Mouse (Mus musculus) skeletal muscle tissue, adult 2 months (tissue): ENCODE data around the gene 1700015F17Rik.

Experiments
- DNase-seq: peaks from one replicate; pipeline ENCODE4 v3.0.0-alpha.2; 2012; ENCODE audit warnings: low read depth, low spot score

The 1700015F17Rik gene

DNA sequence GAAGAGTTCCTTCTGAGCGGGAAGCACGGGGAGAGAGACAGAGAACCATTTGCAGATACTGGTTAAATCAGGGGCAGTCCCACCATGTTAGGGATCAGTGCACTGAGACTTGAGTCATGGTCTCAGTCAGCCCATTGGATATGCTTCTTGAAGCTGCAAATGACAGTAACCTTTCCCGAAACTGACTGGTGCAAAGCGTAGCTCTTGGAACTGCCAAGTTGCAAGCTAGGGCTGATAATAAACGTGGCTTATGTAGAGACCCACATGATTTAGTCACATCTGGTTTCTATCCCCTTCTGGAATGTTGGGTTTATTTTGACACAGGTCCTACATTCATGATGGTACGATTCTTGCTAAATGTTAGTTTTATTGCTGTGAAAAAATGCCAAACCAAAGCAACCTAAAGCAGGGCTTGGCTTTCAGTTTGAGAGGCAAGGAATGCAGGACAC, 55.2 kb downstream of the 1700015F17Rik start:
- DNase-seq = no peak

DNA sequence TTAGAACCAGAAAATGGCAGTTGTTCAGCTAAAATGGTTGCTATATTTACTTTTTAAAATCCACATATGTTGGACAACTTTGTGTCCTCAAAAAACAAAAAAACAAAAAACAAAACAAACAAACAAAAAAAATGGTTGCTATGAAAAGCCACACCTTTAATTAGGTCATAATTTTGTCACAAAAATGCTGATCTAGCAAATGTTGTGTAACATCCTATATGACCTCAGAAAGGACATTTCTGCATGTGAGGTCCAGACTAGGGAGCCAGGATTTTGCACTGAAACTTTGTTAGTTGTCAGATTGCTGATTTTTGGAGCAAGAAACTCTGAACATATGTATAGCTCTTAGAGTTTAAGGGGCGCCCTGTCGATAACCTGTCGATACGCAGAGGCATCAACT, 55.9 kb downstream of the 1700015F17Rik start:
- no peak for DNase-seq

DNA sequence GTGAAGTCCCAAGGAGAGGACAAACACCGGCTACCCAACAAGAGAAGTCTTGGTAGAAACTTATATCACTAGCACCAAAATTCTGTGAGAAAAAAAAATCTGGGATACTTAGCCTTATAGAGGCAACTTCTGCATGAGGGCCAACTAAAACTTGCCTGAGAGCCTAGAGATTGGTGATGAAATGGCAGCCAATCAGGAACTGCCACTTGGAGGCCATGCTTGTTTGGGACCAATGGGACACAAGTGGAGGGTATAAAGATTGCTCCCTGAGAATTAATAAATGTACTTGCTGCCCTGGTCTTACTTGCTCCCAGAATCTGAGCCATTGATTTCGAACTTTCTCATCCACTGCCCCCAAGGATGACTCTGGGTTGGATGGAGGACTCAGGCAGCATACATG, 57.5 kb downstream of the 1700015F17Rik start:
- no peak for DNase-seq

- DNase-seq = peak; percentile 36
Observed at GRCm38 (mm10) chr5:5419992-5420455, 58.9 kb downstream of the 1700015F17Rik start, which contains the start of gene Cdk14. Cdk14 (minus strand) TSS chr5:5420312.

DNA sequence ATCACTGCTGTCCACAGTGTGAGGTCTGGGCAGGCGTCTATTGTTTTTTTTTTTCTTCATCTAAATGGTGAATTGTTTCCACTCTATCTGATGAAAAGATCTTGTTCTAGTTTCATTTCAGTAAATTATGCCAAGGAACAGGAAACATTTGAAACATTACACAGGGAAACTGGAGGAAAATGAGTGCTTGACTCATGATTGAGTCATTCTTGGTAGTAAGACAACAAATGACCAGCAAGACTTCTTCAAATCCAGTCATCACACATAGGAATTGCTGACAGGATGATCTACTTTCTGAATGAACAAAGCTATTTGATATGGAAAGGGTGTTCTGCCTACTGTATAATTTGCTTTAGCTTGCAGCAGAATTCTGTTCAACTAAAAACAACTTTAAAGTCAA, 59.7 kb downstream of the 1700015F17Rik start:
- DNase-seq = peak; percentile 52

DNA sequence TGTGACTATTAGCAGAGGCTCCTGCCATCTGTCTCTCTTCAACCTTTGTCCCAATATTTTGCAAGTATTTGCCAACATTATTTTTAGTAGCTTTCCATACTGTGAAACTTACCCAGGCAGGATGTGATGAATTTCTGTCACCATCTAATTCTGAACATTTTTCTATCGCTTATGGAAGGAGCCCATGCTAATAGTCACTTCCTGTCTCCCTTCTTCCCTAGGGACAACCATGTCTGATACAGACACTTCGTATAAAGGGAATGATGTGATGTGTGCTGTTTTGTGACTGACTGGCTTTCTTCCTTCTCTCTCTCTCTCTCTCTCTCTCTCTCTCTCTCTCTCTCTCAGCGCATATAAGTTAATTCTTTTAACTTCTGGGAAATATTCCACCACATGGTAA, 64.1 kb downstream of the 1700015F17Rik start:
- DNase-seq = no peak

DNA sequence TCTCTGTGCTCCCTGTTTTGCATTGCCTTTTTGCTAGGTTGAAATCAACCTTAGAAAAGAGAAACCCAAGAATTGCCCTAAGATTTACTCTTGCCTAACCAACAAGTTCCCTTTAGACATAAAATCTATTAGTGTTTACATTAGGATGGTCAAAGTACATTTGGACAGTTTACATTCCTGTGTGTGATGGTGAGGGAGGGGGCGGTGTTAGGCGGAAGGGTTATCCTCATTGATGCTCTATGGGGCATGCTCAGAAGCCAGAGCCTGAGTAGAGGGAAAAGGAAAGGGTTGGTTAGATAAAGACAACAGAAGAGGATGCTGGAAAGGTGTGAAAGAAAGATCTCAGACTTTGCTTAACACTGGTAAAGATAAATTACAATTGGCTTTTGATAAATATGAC, 67.1 kb downstream of the 1700015F17Rik start:
- DNase-seq = no peak

DNA sequence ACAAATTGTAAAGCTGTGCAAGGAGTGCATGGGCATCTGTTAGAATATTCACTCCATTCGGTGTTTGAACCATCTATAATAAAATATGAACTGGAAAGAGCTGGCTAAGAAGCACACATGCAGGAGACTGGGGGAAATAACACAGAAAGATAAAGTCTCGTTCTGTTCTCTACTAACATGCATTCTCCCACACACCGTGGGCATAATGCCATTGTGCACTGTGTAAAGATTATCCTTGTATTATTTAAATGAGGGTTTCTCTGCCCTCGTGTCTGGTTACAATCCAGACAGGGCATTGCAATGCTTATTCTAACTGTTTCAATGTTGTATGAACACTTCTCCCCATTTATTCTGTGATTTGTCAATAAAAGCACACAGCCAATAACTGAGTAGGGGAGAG, 77.0 kb downstream of the 1700015F17Rik start:
- no peak for DNase-seq

- DNase-seq = no peak
Observed at GRCm38 (mm10) chr5:5392786-5393185, 86.2 kb downstream of the 1700015F17Rik start.
